Mouse (Mus musculus): ENCODE data around the gene Dock2. TPM values are rescaled to one million over a fixed set of nuclear protein-coding genes. Genes with fewer than 3 reads are reported as not detected.

The Dock2 gene
- polyA plus RNA-seq, 1 experiment, result 35.9 TPM

DNA sequence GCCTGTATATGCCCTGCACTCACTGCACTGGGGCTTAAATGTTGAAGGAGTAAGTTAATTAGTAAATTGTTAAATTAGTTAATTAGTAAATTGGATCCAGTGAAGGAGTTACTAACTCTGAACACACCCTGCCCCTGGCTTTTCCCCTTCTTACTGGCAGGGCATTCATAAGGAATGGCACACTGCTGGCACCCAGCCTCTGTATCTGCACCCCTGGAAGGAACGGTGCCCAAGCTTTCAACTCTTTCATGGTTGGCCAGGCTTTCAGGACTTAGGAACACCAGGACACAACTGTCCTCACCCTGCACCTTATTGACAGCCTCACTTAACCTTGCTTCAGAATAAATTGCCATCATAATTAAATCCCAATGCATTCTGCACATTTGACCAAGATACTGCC lies 359.1 kb downstream of the Dock2 start:
- no peaks in the 10 kb centered on the region for H3K27me3 ChIP-seq (ENCODE audit: control insufficient read depth, insufficient read depth, low read length)
- peaks cover 3% of the 10 kb centered on the region; the same call in 1 of the 2 replicates for H3K4me1 ChIP-seq (ENCODE audit: control insufficient read depth, insufficient read depth, insufficient read length)
- no peak for TF ChIP-seq CTCF (IDR thresholded peaks at IDR 0.05; ENCODE audit: extremely low read depth, insufficient read depth, insufficient read length, insufficient replicate concordance)
- no peak for TF ChIP-seq POLR2A (IDR thresholded peaks at IDR 0.05; ENCODE audit: low read depth, low read length)
- 90% methylated on average over 1 of the region's 1 CpGs for WGBS
- peaks cover 5% of the 10 kb centered on the region for H3K36me3 ChIP-seq (ENCODE audit: control insufficient read depth, insufficient read depth, low read length)
- no peak for DNase-seq (ENCODE audit: low read depth in 1 of 2, low spot score in 2 of 2)
- H3K4me3 ChIP-seq (ENCODE audit: extremely low read depth, insufficient read depth, insufficient read length), result no peak overlapping the region
- H3K27ac ChIP-seq (ENCODE audit: insufficient read depth, low read length), result no peak overlapping the region

DNA sequence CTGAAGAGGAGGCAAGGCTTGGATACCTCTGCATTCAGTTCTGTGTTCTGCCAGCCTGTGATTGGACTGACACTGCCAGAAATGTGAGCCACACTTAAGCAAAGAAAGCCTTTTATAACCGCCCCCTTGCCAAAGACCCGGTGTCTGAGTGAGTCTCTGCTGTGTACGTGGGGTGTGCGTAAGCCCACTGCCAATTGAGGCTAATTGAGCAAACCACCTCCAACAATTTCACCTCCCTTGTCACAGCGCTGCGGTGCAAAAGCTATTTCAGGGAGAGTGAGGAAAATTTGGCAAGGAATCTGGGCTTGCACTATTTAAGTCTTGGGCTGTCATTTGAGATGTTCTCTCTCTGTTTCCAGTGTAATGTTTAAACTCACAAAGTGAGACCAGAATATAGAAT lies 362.6 kb downstream of the Dock2 start:
- Histone ChIP-seq H3K36me3 (ENCODE audit: control insufficient read depth, insufficient read depth, low read length) (peaks cover 9% of the 10 kb centered on the region), H3K4me1 (ENCODE audit: control insufficient read depth, insufficient read depth, insufficient read length) (peaks cover 3% of the 10 kb centered on the region; the same call in 1 of the 2 replicates), H3K27me3 (ENCODE audit: control insufficient read depth, insufficient read depth, low read length) (no peaks in the 10 kb centered on the region), H3K27ac (ENCODE audit: insufficient read depth, low read length) (no peak overlapping the region), H3K4me3 (ENCODE audit: extremely low read depth, insufficient read depth, insufficient read length) (no peak overlapping the region)
- 91% methylated on average over 6 of the region's 6 CpGs for WGBS
- DNase-seq (ENCODE audit: low read depth in 1 of 2, low spot score in 2 of 2), result no peak
- TF ChIP-seq CTCF (IDR thresholded peaks at IDR 0.05; ENCODE audit: extremely low read depth, insufficient read depth, insufficient read length, insufficient replicate concordance), result no peak
- TF ChIP-seq POLR2A (IDR thresholded peaks at IDR 0.05; ENCODE audit: low read depth, low read length), result no peak

DNA sequence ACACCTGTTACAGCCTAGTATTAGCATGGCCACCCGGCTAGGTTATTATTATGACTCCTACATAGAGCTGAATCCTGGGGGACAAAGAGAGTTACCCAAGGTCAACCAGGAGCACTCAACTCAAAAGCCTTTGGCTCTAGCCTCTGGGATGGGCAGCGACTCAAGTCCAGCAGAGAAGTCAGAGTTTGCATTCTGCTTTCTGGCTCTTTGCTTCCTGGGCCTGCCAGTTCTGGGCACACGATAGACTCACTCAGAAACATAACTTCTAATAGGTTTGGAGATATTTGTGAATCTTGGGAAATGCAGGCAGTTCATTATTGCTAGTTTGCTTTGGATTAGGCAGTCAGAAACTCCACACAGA lies 367.1 kb downstream of the Dock2 start:
- Histone ChIP-seq H3K27me3 (ENCODE audit: control insufficient read depth, insufficient read depth, low read length) (no peaks in the 10 kb centered on the region), H3K36me3 (ENCODE audit: control insufficient read depth, insufficient read depth, low read length) (peaks cover 17% of the 10 kb centered on the region)
- 86% methylated on average over 3 of the region's 3 CpGs for WGBS

DNA sequence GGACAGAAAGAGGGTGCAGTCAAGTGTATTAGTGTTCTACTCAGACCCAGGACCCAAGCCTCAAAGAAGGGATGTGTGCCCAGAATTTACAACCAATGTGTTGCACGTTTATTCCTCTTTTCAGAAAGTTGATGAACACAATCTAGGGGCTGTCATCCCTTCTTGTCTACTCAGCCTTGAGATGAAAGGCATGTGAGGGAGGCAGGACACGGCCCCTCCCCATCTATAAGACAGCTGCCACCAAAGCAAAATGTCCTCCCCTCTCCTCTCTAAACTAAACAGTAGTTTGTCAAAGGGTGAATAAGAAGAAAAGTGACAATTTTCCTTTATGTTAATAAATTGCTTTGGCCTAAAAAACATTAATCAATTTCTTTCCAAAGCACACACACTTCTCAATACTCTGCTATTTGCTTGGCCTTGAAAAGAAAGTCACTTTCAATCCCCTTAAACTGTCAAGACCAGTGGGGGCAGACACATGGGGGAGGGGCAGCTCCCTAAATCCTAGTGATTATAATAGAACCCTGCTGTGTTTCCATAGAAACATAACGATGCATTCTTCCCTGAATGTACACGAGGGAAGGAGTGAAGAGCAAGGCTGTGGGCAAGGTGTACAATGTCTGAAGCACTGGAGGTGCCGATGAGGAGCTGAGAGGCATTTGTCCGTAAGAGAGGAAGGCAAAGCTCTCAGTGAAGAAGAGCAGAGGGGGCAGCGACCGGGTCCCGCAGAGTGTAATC lies 367.6 kb downstream of the Dock2 start:
- DNase-seq (ENCODE audit: low read depth in 1 of 2, low spot score in 2 of 2), result no peak
- Histone ChIP-seq H3K4me3 (ENCODE audit: extremely low read depth, insufficient read depth, insufficient read length) (no peak overlapping the region), H3K36me3 (ENCODE audit: control insufficient read depth, insufficient read depth, low read length) (peaks cover 17% of the 10 kb centered on the region), H3K4me1 (ENCODE audit: control insufficient read depth, insufficient read depth, insufficient read length) (peaks cover 3% of the 10 kb centered on the region; the same call in 1 of the 2 replicates), H3K27me3 (ENCODE audit: control insufficient read depth, insufficient read depth, low read length) (no peaks in the 10 kb centered on the region), H3K27ac (ENCODE audit: insufficient read depth, low read length) (no peak overlapping the region)
- 90% methylated on average over 9 of the region's 9 CpGs for WGBS
- TF ChIP-seq CTCF (IDR thresholded peaks at IDR 0.05; ENCODE audit: extremely low read depth, insufficient read depth, insufficient read length, insufficient replicate concordance) (no peak), POLR2A (IDR thresholded peaks at IDR 0.05; ENCODE audit: low read depth, low read length) (no peak)

More for the DNA sequence above, 367.1 kb downstream of the Dock2 start:
- H3K4me1 ChIP-seq (ENCODE audit: control insufficient read depth, insufficient read depth, insufficient read length), result peaks cover 3% of the 10 kb centered on the region; the same call in 1 of the 2 replicates
- no peak for DNase-seq (ENCODE audit: low read depth in 1 of 2, low spot score in 2 of 2)
- no peak overlapping the region for H3K4me3 ChIP-seq (ENCODE audit: extremely low read depth, insufficient read depth, insufficient read length)
- no peak overlapping the region for H3K27ac ChIP-seq (ENCODE audit: insufficient read depth, low read length)
- TF ChIP-seq CTCF (IDR thresholded peaks at IDR 0.05; ENCODE audit: extremely low read depth, insufficient read depth, insufficient read length, insufficient replicate concordance) (no peak), POLR2A (IDR thresholded peaks at IDR 0.05; ENCODE audit: low read depth, low read length) (no peak)

- peaks cover 7% of the 10 kb centered on the region for H3K36me3 ChIP-seq (ENCODE audit: control insufficient read depth, insufficient read depth, low read length)
- no peak overlapping the region for H3K27ac ChIP-seq (ENCODE audit: insufficient read depth, low read length)
- no peaks in the 10 kb centered on the region for H3K27me3 ChIP-seq (ENCODE audit: control insufficient read depth, insufficient read depth, low read length)
- H3K4me1 ChIP-seq (ENCODE audit: control insufficient read depth, insufficient read depth, insufficient read length), result no peaks in the 10 kb centered on the region; the same call in 1 of the 2 replicates
- DNase-seq (ENCODE audit: low read depth in 1 of 2, low spot score in 2 of 2), result no peak
- TF ChIP-seq CTCF (IDR thresholded peaks at IDR 0.05; ENCODE audit: extremely low read depth, insufficient read depth, insufficient read length, insufficient replicate concordance), result no peak
- TF ChIP-seq POLR2A (IDR thresholded peaks at IDR 0.05; ENCODE audit: low read depth, low read length), result no peak
- 77% methylated on average over 5 of the region's 5 CpGs for WGBS
- no peak overlapping the region for H3K4me3 ChIP-seq (ENCODE audit: extremely low read depth, insufficient read depth, insufficient read length)
Observed at GRCm38 (mm10) chr11:34406850-34407249, 376.8 kb downstream of the Dock2 start.

DNA sequence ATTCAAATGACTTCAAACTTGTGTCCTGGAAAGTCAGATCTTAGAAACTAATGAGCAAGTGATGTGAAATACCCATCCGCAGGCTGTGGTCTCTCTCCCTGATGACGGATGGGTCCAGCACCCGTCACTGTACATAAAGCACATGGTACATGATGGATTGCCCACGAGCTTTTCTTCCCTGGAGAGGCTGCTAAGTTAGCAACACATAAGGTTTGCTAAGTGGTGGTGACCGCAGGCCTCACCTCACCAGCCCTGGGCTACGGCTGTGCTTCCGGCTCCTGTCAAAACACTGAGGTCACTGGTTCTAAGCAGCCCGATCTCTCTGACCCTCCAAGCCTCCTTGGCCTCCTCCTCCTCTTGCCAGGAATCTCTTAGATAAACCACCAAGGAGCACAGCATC lies 377.4 kb downstream of the Dock2 start:
- Histone ChIP-seq H3K27ac (ENCODE audit: insufficient read depth, low read length) (no peak overlapping the region), H3K36me3 (ENCODE audit: control insufficient read depth, insufficient read depth, low read length) (peaks cover 8% of the 10 kb centered on the region), H3K4me1 (ENCODE audit: control insufficient read depth, insufficient read depth, insufficient read length) (no peaks in the 10 kb centered on the region; the same call in 1 of the 2 replicates), H3K4me3 (ENCODE audit: extremely low read depth, insufficient read depth, insufficient read length) (no peak overlapping the region), H3K27me3 (ENCODE audit: control insufficient read depth, insufficient read depth, low read length) (no peaks in the 10 kb centered on the region)
- 91% methylated on average over 8 of the region's 8 CpGs for WGBS
- no peak for TF ChIP-seq CTCF (IDR thresholded peaks at IDR 0.05; ENCODE audit: extremely low read depth, insufficient read depth, insufficient read length, insufficient replicate concordance)
- TF ChIP-seq POLR2A (IDR thresholded peaks at IDR 0.05; ENCODE audit: low read depth, low read length), result no peak
- no peak for DNase-seq (ENCODE audit: low read depth in 1 of 2, low spot score in 2 of 2)

GRCm38 (mm10) chr11:34405311-34405710 lies 378.4 kb downstream of the Dock2 start:
- no peak for DNase-seq (ENCODE audit: low read depth in 1 of 2, low spot score in 2 of 2)
- Histone ChIP-seq H3K4me3 (ENCODE audit: extremely low read depth, insufficient read depth, insufficient read length) (no peak overlapping the region), H3K36me3 (ENCODE audit: control insufficient read depth, insufficient read depth, low read length) (peaks cover 8% of the 10 kb centered on the region), H3K27ac (ENCODE audit: insufficient read depth, low read length) (no peak overlapping the region), H3K27me3 (ENCODE audit: control insufficient read depth, insufficient read depth, low read length) (no peaks in the 10 kb centered on the region), H3K4me1 (ENCODE audit: control insufficient read depth, insufficient read depth, insufficient read length) (no peaks in the 10 kb centered on the region; the same call in 1 of the 2 replicates)
- WGBS, result 67% methylated on average over 1 of the region's 1 CpGs
- TF ChIP-seq CTCF (IDR thresholded peaks at IDR 0.05; ENCODE audit: extremely low read depth, insufficient read depth, insufficient read length, insufficient replicate concordance) (no peak), POLR2A (IDR thresholded peaks at IDR 0.05; ENCODE audit: low read depth, low read length) (no peak)

All from spleen, adult 2 months (tissue).